ENCODE assay signal across 21 mouse cellular contexts in genomic region chr11:50845951-50846350, GRCm38 (mm10). TPM values are rescaled to one million over a fixed set of nuclear protein-coding genes. Genes with fewer than 3 reads are reported as not detected.
"Had no signal": no experiment of that assay in that cellular context is flagged by ENCODE, and none has a peak within 500 bp of the region (broad histone marks: within the 10 kb centered on the region; RNA-seq: fewer than 3 reads in every experiment).

No protein-coding gene starts in this region.

- H3K36me3 ChIP-seq: neural tube, embryonic 15.5 days; stomach, embryonic 15.5 days had no signal

- H3K9ac ChIP-seq: neural tube, embryonic 15.5 days; stomach, embryonic 15.5 days had no signal

- H3K9me3 ChIP-seq: neural tube, embryonic 15.5 days; stomach, embryonic 15.5 days had no signal

- H3K4me2 ChIP-seq: neural tube, embryonic 15.5 days; stomach, embryonic 15.5 days had no signal

- H3K4me3 ChIP-seq: neural tube, embryonic 15.5 days; stomach, embryonic 15.5 days had no signal

- H3K27ac ChIP-seq: neural tube, embryonic 15.5 days; stomach, embryonic 15.5 days; stomach, postnatal 0 days had no signal

- DNase-seq: retina, postnatal 1 day; right cerebral cortex, adult 18-20 months; right cerebral cortex, postnatal 14 days; right cerebral cortex, postnatal 25 days; right cerebral cortex, postnatal 4 days; spleen, adult 18-20 months; thymus, adult 18-20 months; thymus, adult 2 months; thymus, postnatal 14 days; thymus, postnatal 25 days; thymus, postnatal 36 days; thymus, postnatal 4 days had no signal

RNA-seq across cellular contexts. Expression of gene Grm6, which starts 4.5 kb away (rescaled TPM):
- polyA plus RNA-seq: neural tube, embryonic 14.5 days; stomach, embryonic 14.5 days; stomach, postnatal 0 days; urinary bladder, adult 2 months had no signal

RNA-seq across cellular contexts. Expression of gene Zfp879, which starts 4.6 kb away (rescaled TPM):
- total RNA-seq: neutrophil, adult 5-6 weeks had no signal
- polyA plus RNA-seq: small intestine, adult 2 months had no signal

RNA-seq across cellular contexts. Expression of gene Zfp454, which starts 41.5 kb away (rescaled TPM):
- total RNA-seq: neutrophil, adult 5-6 weeks had no signal
- polyA plus RNA-seq: small intestine, adult 2 months; spleen, adult 2 months; thymus, adult 2 months had no signal
